Mouse (Mus musculus): ENCODE data around the gene Ablim1. TPM values are rescaled to one million over a fixed set of nuclear protein-coding genes. Genes with fewer than 3 reads are reported as not detected.

Ablim1 gene
- total and polyA plus RNA-seq, 2 experiments from 2014 or later = 47.8 to 76.9 TPM

DNA sequence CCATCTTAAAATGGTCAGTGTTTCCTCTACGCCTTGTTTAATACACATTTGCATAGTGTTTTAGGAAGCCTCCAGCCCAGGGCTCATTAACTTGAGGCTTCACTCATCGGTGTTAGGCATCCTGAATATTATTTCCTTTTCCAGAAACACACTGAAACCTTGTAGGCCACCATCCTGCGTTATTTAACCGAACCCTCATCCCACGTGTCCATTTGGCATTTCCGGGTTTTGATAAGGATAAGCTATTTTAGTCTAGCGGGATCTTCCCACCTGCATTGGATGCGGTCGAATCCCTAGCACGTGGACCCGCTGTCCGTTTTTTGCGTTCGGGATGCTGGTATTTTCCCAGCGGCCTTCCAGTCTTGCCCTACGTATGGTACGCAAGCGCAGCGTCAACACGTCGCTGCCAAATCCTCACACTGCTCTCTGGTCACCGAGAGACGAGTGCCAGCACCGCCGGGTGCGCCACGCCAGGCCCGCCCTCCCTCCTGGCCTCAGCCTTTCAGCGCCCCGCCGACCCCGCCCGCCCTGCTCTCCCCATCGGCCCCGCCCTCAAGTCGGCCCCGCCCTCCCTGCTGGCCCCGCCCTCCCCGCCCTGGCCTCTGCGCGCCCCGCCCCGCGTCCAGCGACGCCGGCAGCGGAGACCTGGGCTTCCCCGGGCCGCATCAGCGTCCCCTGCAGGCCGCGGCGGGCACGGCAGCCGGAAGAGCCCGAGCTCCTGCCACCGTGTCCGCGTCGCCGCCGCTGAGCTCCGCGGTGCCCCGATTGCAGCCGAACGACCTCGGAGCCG, 45.8 kb upstream of the Ablim1 start, which contains the start of gene Fam160b1:
TSS of gene Fam160b1 (plus strand) at position 340 of the 790 bp plus-strand sequence.
- Histone ChIP-seq H3K4me1 (ENCODE audit: insufficient read depth) (peaks cover 30% of the 10 kb centered on the region), H3K9me3 (ENCODE audit: low read length) (no peaks in the 10 kb centered on the region), H3K27me3 (ENCODE audit: insufficient read depth, low read length) (no peaks in the 10 kb centered on the region), H3K27ac (ENCODE audit: low read depth, low read length) (peak within 1 kb of the TSS; percentile 96), H3K9ac (peak within 1 kb of the TSS; percentile 88), H3K36me3 (ENCODE audit: insufficient read depth) (no peaks in the 10 kb centered on the region), H3K4me2 (ENCODE audit: low read depth) (peak within 1 kb of the TSS; percentile 63), H3K4me3 (ENCODE audit: low read depth, low read length) (peak within 1 kb of the TSS; percentile 74)
- TF ChIP-seq CTCF (IDR thresholded peaks at IDR 0.05; ENCODE audit: low read depth) = peak; percentile 80
- DNase-seq (peak; percentile 94), ATAC-seq (peak; percentile 90)
- WGBS = under 1% methylated on average over 55 of the region's 70 CpGs

GRCm38 (mm10) chr19:57359701-57360326, 45.1 kb upstream of the Ablim1 start:
- Histone ChIP-seq H3K9ac (peak overlapping the region; percentile 88), H3K36me3 (ENCODE audit: insufficient read depth) (no peaks in the 10 kb centered on the region), H3K4me2 (ENCODE audit: low read depth) (peak overlapping the region; percentile 63), H3K27me3 (ENCODE audit: insufficient read depth, low read length) (no peaks in the 10 kb centered on the region), H3K27ac (ENCODE audit: low read depth, low read length) (peak overlapping the region; percentile 96), H3K4me1 (ENCODE audit: insufficient read depth) (peaks cover 30% of the 10 kb centered on the region), H3K4me3 (ENCODE audit: low read depth, low read length) (peak overlapping the region; percentile 74), H3K9me3 (ENCODE audit: low read length) (no peaks in the 10 kb centered on the region)
- TF ChIP-seq CTCF (IDR thresholded peaks at IDR 0.05; ENCODE audit: low read depth) = peak; percentile 32; the same call in 1 of the 2 replicates
- 28% methylated on average over 10 of the region's 10 CpGs for WGBS
- no peak for DNase-seq
- ATAC-seq = no peak

DNA sequence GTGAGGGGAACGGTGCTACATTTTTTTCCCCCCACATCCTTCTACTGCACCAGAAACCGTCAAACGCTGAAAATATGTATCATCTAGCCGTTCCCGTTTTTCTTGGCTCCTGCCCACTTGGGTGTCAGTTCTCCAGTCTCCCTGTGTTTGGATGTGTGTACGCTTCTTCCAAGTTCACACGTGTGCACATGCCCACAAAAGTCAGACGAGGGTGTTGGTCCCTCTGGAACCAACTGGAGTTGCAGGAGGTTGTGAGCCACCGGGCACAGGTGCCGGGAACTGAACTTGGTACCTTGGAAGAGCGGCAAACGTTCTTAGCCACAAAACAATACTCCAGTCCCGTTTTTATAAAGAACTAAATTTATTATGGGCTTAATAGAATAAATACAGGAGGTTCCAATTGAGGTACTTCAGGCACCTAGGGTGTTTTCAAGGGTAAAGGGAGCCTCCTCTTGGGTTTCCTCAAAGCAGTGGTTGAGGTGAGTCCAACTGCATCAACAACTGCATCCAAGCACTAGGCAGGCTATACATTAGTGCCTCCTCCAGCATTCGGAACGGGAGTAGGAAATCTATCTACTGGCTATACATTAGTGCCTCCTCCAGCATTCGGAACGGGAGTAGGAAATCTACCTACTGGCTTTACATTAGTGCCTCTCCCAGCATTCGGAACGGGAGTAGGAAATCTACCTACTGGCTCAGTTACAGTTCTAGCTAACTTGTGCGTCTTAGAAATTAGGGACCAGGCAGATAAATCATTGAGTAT, 44.3 kb upstream of the Ablim1 start:
- H3K4me2 ChIP-seq (ENCODE audit: low read depth) = peak overlapping the region; percentile 63
- 86% methylated on average over 20 of the region's 20 CpGs for WGBS
- H3K9ac ChIP-seq = no peak overlapping the region
- no peak for ATAC-seq
- H3K27me3 ChIP-seq (ENCODE audit: insufficient read depth, low read length) = no peaks in the 10 kb centered on the region
- H3K27ac ChIP-seq (ENCODE audit: low read depth, low read length) = no peak overlapping the region
- no peaks in the 10 kb centered on the region for H3K9me3 ChIP-seq (ENCODE audit: low read length)
- peaks cover 23% of the 10 kb centered on the region for H3K4me1 ChIP-seq (ENCODE audit: insufficient read depth)
- no peak overlapping the region for H3K4me3 ChIP-seq (ENCODE audit: low read depth, low read length)
- no peak for DNase-seq
- no peak for TF ChIP-seq CTCF (IDR thresholded peaks at IDR 0.05; ENCODE audit: low read depth)
- H3K36me3 ChIP-seq (ENCODE audit: insufficient read depth) = no peaks in the 10 kb centered on the region

- no peaks in the 10 kb centered on the region for H3K9me3 ChIP-seq (ENCODE audit: low read length)
- H3K4me2 ChIP-seq (ENCODE audit: low read depth) = peak overlapping the region; percentile 63; the same call in 1 of the 2 replicates
- peak; percentile 60 for TF ChIP-seq CTCF (IDR thresholded peaks at IDR 0.05; ENCODE audit: low read depth)
- ATAC-seq (no peak), DNase-seq (no peak)
- no peaks in the 10 kb centered on the region for H3K36me3 ChIP-seq (ENCODE audit: insufficient read depth)
- no peak overlapping the region for H3K9ac ChIP-seq
- H3K4me1 ChIP-seq (ENCODE audit: insufficient read depth) = peaks cover 16% of the 10 kb centered on the region
- no peak overlapping the region for H3K27ac ChIP-seq (ENCODE audit: low read depth, low read length)
- no peak overlapping the region for H3K4me3 ChIP-seq (ENCODE audit: low read depth, low read length)
- H3K27me3 ChIP-seq (ENCODE audit: insufficient read depth, low read length) = no peaks in the 10 kb centered on the region
- 77% methylated on average over 12 of the region's 12 CpGs for WGBS
Observed at GRCm38 (mm10) chr19:57358322-57358721, 43.6 kb upstream of the Ablim1 start.

- TF ChIP-seq CTCF (IDR thresholded peaks at IDR 0.05; ENCODE audit: low read depth) = no peak
- DNase-seq (no peak), ATAC-seq (no peak)
- WGBS = 89% methylated on average over 5 of the region's 5 CpGs
- H3K27me3 ChIP-seq (ENCODE audit: insufficient read depth, low read length) = no peaks in the 10 kb centered on the region
- peak overlapping the region; percentile 35; the same call in 1 of the 2 replicates for H3K27ac ChIP-seq (ENCODE audit: low read depth, low read length)
- H3K9me3 ChIP-seq (ENCODE audit: low read length) = no peaks in the 10 kb centered on the region
- H3K4me2 ChIP-seq (ENCODE audit: low read depth) = no peak overlapping the region
- peaks cover 11% of the 10 kb centered on the region; the same call in 1 of the 2 replicates for H3K4me1 ChIP-seq (ENCODE audit: insufficient read depth)
- H3K4me3 ChIP-seq (ENCODE audit: low read depth, low read length) = no peak overlapping the region
- H3K9ac ChIP-seq = no peak overlapping the region
- no peaks in the 10 kb centered on the region for H3K36me3 ChIP-seq (ENCODE audit: insufficient read depth)
Observed at GRCm38 (mm10) chr19:57357811-57358210, 43.1 kb upstream of the Ablim1 start.

DNA sequence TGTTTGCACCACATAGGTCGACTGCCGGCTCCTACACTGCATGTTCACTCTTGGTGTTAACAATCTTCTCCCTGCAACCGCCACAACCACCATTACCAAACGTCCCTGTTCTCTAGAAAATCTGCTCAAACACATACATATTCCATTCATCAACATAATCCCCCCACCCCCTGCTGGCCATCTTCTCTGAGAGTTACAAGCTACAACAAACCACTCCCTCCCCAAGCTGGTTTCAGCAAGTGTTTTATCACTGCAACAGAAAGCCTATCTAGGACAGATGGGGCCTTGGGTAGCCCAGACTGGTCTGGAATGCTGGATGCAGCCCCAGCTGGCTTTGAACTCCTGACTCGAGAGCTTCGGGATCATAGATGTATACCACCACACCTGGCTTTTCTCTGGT, 42.5 kb upstream of the Ablim1 start:
- ATAC-seq = no peak

More for the DNA sequence above, 42.5 kb upstream of the Ablim1 start:
- Histone ChIP-seq H3K4me1 (ENCODE audit: insufficient read depth) (peaks cover 6% of the 10 kb centered on the region; the same call in 1 of the 2 replicates), H3K27ac (ENCODE audit: low read depth, low read length) (no peak overlapping the region), H3K4me2 (ENCODE audit: low read depth) (no peak overlapping the region), H3K27me3 (ENCODE audit: insufficient read depth, low read length) (no peaks in the 10 kb centered on the region), H3K9ac (no peak overlapping the region), H3K4me3 (ENCODE audit: low read depth, low read length) (no peak overlapping the region), H3K9me3 (ENCODE audit: low read length) (no peaks in the 10 kb centered on the region), H3K36me3 (ENCODE audit: insufficient read depth) (no peaks in the 10 kb centered on the region)
- WGBS = 70% methylated on average over 6 of the region's 6 CpGs
- TF ChIP-seq CTCF (IDR thresholded peaks at IDR 0.05; ENCODE audit: low read depth) = no peak
- DNase-seq = no peak

Measured in forebrain, postnatal 0 days (tissue).